Mouse (Mus musculus): ENCODE results near the gene Fam171a1. TPM values are rescaled to one million over a fixed set of nuclear protein-coding genes. Genes with fewer than 3 reads are reported as not detected.

The Fam171a1 gene
- polyA plus RNA-seq, 1 experiment from 2014 or later, result 36.4 TPM

DNA sequence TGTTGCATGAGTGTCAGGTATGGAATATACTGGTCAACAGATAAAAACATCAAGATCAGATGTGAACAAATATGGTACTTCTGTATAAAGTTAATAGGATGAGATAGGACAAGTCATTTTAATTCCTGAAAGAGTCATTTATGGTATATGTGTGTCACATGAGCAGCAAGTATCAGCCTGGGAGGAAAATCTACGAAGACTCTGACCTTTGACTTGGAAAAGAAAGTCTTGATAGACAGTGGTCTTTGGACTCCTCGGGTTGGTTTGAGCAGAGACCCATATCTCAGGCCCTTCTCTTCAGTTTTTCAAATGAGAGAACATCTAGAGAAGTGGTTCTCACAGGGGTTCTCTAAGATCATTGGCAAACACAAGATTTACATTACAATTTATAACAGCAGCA is 137.3 kb downstream of the Fam171a1 start:
- 86% methylated on average over 2 of the region's 2 CpGs for WGBS
- no peak for ATAC-seq (replicated peaks; ENCODE audit: low FRiP score, low read depth)

GRCm38 (mm10) chr2:3266466-3266865 is 152.4 kb downstream of the Fam171a1 start:
- H3K4me3 ChIP-seq (replicated peaks; ENCODE audit: low read depth, low read length), result no peak overlapping the region
- TF ChIP-seq CTCF (IDR thresholded peaks at IDR 0.05; ENCODE audit: low read depth), result no peak
- ATAC-seq (replicated peaks; ENCODE audit: low FRiP score, low read depth) (no peak), DNase-seq (ENCODE audit: low spot score) (no peak)
- H3K36me3 ChIP-seq (ENCODE audit: insufficient read depth, low read length), result no peaks in the 10 kb centered on the region
- no peaks in the 10 kb centered on the region for H3K4me1 ChIP-seq (replicated peaks; ENCODE audit: insufficient read depth, low read length)
- no peak overlapping the region for H3K9ac ChIP-seq (ENCODE audit: low read depth, low read length)
- no peak overlapping the region for H3K27ac ChIP-seq
- H3K27me3 ChIP-seq (ENCODE audit: insufficient read depth, low read length), result no peaks in the 10 kb centered on the region
- 68% methylated on average over 3 of the region's 3 CpGs for WGBS
- H3K9me3 ChIP-seq (replicated peaks; ENCODE audit: low read length), result no peaks in the 10 kb centered on the region
- no peak overlapping the region for H3K4me2 ChIP-seq (ENCODE audit: low read length)

More for the DNA sequence above, 137.3 kb downstream of the Fam171a1 start:
- Histone ChIP-seq H3K4me2 (ENCODE audit: low read length) (no peak overlapping the region), H3K27me3 (ENCODE audit: insufficient read depth, low read length) (no peaks in the 10 kb centered on the region), H3K9me3 (replicated peaks; ENCODE audit: low read length) (no peaks in the 10 kb centered on the region), H3K27ac (no peak overlapping the region), H3K36me3 (ENCODE audit: insufficient read depth, low read length) (no peaks in the 10 kb centered on the region), H3K4me1 (replicated peaks; ENCODE audit: insufficient read depth, low read length) (no peaks in the 10 kb centered on the region), H3K4me3 (replicated peaks; ENCODE audit: low read depth, low read length) (no peak overlapping the region), H3K9ac (ENCODE audit: low read depth, low read length) (no peak overlapping the region)
- DNase-seq (ENCODE audit: low spot score), result no peak
- no peak for TF ChIP-seq CTCF (IDR thresholded peaks at IDR 0.05; ENCODE audit: low read depth)

DNA sequence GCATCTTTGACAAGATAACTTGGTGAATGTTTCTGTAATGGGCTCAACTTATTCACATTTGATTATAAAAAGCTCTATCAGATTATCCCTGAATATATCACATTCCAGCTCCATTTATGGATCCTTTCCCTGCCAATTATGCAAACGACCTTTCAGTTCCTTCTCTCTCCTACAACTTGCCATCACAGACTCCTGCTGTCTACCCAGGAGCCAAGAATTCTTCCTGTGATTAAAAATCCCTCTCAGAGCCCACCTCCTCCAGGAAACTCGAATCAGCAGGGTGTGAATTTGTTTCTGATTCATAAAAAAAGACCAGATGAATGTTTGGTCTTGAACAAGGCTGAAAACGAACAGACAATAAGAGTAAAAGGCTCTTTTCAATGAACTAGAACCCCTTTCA is 153.9 kb downstream of the Fam171a1 start:
- H3K4me1 ChIP-seq (replicated peaks; ENCODE audit: insufficient read depth, low read length), result no peaks in the 10 kb centered on the region
- no peak overlapping the region for H3K4me2 ChIP-seq (ENCODE audit: low read length)
- no peaks in the 10 kb centered on the region for H3K27me3 ChIP-seq (ENCODE audit: insufficient read depth, low read length)
- DNase-seq (ENCODE audit: low spot score) (no peak), ATAC-seq (replicated peaks; ENCODE audit: low FRiP score, low read depth) (no peak)
- H3K27ac ChIP-seq, result no peak overlapping the region
- no peaks in the 10 kb centered on the region for H3K36me3 ChIP-seq (ENCODE audit: insufficient read depth, low read length)
- H3K9ac ChIP-seq (ENCODE audit: low read depth, low read length), result no peak overlapping the region
- no peaks in the 10 kb centered on the region for H3K9me3 ChIP-seq (replicated peaks; ENCODE audit: low read length)
- TF ChIP-seq CTCF (IDR thresholded peaks at IDR 0.05; ENCODE audit: low read depth), result no peak
- H3K4me3 ChIP-seq (replicated peaks; ENCODE audit: low read depth, low read length), result no peak overlapping the region
- WGBS, result 33% methylated on average over 3 of the region's 3 CpGs

- Histone ChIP-seq H3K4me1 (replicated peaks; ENCODE audit: insufficient read depth, low read length) (no peaks in the 10 kb centered on the region), H3K9me3 (replicated peaks; ENCODE audit: low read length) (no peaks in the 10 kb centered on the region), H3K4me2 (ENCODE audit: low read length) (no peak overlapping the region), H3K4me3 (replicated peaks; ENCODE audit: low read depth, low read length) (no peak overlapping the region), H3K27ac (no peak overlapping the region), H3K27me3 (ENCODE audit: insufficient read depth, low read length) (no peaks in the 10 kb centered on the region), H3K9ac (ENCODE audit: low read depth, low read length) (no peak overlapping the region), H3K36me3 (ENCODE audit: insufficient read depth, low read length) (no peaks in the 10 kb centered on the region)
- DNase-seq (ENCODE audit: low spot score), result no peak
- TF ChIP-seq CTCF (IDR thresholded peaks at IDR 0.05; ENCODE audit: low read depth), result no peak
- WGBS, result 84% methylated on average over 2 of the region's 2 CpGs
- ATAC-seq (replicated peaks; ENCODE audit: low FRiP score, low read depth), result no peak
Measured at GRCm38 (mm10) chr2:3273349-3273748, 159.3 kb downstream of the Fam171a1 start.

DNA sequence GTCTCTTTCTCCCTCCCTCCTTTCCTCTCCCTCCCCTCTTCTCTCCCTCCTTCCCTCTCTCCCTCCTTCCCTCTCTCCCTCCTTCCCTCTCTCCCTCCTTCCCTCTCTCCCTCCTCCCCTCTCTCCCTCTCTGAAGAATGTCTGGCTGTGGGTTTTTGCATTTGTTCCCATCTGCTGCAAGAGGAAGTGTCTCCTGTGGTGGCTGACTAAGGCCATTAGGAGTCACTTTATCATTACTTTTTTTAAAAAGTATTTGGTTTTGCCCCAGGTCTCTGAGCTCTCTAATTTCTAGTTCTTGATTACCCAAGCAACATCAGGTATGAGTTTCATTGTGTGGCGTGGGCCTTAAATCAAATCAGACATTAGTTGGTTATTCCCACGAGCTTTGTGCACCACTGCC is 162.1 kb downstream of the Fam171a1 start:
- Histone ChIP-seq H3K4me2 (ENCODE audit: low read length) (no peak overlapping the region), H3K9me3 (replicated peaks; ENCODE audit: low read length) (no peaks in the 10 kb centered on the region), H3K36me3 (ENCODE audit: insufficient read depth, low read length) (no peaks in the 10 kb centered on the region), H3K4me1 (replicated peaks; ENCODE audit: insufficient read depth, low read length) (no peaks in the 10 kb centered on the region), H3K9ac (ENCODE audit: low read depth, low read length) (no peak overlapping the region), H3K27ac (no peak overlapping the region), H3K27me3 (ENCODE audit: insufficient read depth, low read length) (no peaks in the 10 kb centered on the region), H3K4me3 (replicated peaks; ENCODE audit: low read depth, low read length) (no peak overlapping the region)
- ATAC-seq (replicated peaks; ENCODE audit: low FRiP score, low read depth) (no peak), DNase-seq (ENCODE audit: low spot score) (no peak)
- 45% methylated on average over 2 of the region's 2 CpGs for WGBS
- no peak for TF ChIP-seq CTCF (IDR thresholded peaks at IDR 0.05; ENCODE audit: low read depth)

Small RNA genes lying within 50 kb of the gene (microRNA-seq; reads per million reads assigned to microRNA genes)
- gene Gm27306, result not detected

Other genes with a start within 250 kb of the Fam171a1 start
- gene Nmt2, start 170.0 kb downstream of the Fam171a1 start, polyA plus RNA-seq (2015; fragmentation: Nextera tagmentation; extraction: Ambion mirVana), result 34.9 and 40.1 TPM in 2 replicates
- gene Rpp38, start 218.4 kb downstream of the Fam171a1 start, polyA plus RNA-seq (2015; fragmentation: Nextera tagmentation; extraction: Ambion mirVana), result 25.2 and 25.6 TPM in 2 replicates
- gene Acbd7, start 221.9 kb downstream of the Fam171a1 start, polyA plus RNA-seq (2015; fragmentation: Nextera tagmentation; extraction: Ambion mirVana), result 1.0 and 1.5 TPM in 2 replicates

Measured in kidney, postnatal 0 days (tissue).